Mouse (Mus musculus) right cerebral cortex, postnatal 4 days (tissue): ENCODE results near the gene Rnf182.

Experiments used
- DNase-seq: peaks from one replicate; pipeline ENCODE4 v3.0.0-alpha.2; 2022

Gene Rnf182

DNA sequence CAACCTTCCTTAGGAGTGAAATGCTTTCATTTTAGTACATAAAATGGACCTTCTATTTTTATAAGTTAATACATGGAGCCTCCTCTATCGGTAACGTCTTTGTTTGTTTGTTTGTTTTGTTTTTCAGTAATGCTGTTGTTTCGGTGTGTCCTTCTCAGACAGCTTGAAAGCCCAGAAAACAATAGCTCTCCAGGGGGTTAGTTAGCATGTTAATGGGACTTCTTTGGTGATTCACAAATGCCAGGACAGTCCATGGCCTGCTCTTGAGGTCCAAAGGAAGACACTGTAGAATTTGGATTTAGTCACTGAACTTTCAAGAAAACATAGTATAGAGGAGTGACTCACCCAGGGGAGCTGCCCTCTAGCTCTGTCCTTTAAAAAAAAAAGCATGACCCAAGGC lies 843 bp upstream of the Rnf182 start:
- DNase-seq: no peak

DNA sequence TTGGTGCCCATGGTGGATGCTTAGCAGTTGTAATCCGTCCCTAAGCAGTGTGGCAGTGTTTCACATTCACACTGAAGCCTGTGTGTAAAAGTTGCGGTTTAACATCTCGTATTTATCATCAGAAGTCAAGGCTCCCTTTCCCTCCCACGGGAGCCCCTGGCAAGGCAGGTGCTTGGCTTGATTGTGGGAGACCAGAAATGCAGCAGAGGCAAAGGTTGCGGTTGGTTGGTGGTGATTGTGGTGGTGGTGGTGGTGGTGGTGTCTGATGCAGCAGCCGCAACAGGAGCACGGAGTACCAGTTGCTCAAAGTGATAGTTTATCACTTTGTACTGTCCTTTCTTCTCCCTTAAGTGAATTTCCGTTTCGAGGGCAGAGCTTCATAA lies 325 bp upstream of the Rnf182 start:
- no peak for DNase-seq

DNA sequence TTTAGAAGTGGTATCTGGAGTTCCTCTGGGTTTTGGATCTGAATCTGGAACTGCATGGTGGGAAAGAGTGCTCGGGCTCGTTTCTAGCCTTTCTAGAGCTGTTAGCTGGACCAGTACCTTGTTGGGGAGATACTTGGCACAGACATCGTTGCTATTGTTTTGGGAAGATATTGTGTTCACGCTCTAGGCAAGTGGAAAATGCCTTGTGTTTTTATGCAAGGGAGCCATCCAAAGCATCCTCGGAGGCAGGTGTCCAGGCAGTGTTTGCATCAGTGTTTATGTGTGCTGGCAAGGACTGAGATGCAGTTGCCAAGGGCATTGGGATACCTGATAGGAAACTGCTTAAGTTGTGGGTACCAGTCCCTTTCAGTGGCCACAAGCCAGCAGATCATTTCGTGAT lies 1.0 kb downstream of the Rnf182 start:
- no peak for DNase-seq

DNA sequence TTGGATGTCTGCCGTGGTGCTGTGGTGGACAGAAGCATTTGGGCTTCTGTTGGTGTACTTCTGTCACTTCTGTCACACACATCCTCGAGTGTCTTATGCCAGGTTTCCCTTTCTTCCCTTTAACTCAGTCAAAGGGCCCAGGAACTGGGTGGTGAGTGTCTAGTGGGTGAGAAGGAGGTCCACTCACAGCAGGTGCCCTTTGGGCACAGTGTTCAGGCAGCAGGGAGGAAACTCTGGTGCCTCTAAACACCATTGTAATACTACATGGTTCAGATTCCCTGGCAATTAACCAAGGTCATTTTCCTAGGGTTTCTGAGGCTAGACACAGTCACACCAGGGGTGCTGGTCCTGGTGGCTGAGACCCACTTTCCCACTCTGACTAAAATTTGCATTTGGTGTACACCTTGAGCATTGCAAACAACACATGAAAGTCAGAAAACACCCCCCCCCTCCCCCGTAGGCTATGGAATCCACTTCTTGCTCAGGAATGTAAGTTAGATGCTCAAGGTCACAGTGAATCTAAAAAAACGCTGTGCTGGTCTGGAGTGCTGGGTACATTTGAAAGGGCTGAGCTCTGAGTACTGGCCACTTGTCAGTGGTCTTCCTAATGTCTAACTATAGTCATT lies 4.2 kb downstream of the Rnf182 start:
- no peak for DNase-seq

DNA sequence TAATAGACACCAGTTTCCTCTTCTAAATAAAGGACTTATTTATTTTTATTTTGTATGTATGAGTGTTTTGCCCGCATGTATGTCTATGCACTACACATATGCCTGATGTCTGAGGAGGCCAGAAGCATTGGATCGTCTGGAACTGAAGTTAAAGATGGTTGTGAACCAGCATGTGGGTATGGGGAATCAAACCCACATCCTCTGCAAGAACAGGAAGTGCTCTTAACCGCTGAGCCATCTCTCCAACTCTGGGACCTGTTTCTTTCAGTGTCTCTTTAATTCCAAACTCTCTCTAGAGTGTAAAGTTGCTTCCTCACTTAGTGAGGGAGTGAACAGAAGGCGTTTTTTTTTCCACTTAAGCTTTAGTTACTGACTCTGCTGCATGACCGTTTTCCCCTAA lies 12.4 kb downstream of the Rnf182 start:
- DNase-seq: no peak

DNA sequence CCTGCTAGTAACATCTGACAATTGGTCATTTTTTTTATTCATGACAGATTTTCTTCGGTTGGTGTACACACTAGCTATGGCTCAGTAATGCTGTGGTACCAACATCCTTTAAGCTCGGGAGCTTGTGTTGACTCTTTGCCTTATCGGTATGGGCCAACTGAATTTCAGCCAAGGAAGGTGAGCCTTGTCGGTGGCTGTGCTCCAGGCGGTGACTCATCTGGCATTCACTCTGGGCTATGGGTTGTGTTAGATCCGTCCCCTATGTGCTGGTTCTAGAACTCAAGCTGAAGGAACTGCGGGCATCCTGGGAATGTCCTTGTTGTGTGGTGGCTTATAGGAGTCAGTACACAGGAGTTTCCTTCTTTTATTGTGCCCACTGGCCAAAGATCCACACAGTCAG lies 14.3 kb downstream of the Rnf182 start:
- no peak for DNase-seq

DNA sequence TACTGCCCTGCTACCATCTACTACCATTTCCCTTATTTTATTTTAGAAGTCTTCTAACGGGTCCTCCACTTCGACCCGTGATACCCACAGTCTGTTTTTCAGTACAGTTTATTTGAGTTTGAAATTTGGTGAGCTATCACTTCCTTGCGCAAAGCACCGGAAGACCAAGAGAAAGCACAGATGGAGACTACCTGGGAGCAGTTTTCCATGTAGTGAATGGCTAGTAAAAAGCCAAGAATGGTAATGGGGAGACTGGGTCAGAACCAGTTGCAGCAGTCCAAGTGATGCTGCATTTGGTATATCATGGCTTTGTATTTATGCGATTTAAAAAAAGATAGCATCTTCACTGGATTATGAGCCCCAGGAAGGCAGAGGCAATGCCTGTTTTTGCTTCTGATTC lies 15.8 kb downstream of the Rnf182 start:
- no peak for DNase-seq

DNA sequence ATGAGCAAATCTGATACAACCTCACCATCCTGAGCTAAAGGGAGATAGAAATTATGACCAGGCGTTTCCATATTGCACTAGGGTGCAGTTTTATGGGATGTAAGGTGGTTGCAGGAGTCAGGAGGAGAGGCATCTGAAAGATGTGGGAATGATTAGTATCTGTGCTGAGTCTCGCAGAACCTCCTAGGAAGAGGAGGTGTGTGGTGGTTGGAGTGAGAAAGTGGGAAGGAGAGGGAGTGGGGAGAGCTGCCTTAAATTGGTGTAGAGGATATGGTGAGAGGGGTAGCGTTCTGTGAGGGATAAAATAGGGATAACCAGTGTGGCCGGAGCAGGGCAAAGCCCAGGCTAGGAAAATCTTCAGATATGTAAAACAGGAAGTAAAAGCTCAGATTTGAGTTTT lies 17.5 kb downstream of the Rnf182 start:
- no peak for DNase-seq

DNA sequence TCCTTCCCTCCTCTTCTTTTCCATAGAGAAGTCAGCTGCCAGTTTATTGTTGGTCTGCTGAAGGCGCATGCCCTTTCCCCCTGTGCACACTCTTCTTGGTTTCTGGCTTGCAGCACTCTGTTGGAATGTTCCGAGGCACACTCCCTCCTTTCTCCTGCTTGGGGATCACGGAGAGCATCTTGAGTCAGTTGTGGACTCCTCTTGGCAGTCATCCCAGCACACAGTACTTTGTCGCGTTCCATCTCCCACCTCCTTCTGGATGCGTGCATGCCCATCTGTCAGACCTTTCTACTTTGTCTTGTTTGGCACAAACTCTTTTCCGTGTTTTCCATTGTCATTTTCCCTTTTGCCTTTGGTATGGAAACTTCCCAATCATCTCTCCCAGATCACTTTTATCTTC lies 22.2 kb downstream of the Rnf182 start:
- DNase-seq: no peak

DNA sequence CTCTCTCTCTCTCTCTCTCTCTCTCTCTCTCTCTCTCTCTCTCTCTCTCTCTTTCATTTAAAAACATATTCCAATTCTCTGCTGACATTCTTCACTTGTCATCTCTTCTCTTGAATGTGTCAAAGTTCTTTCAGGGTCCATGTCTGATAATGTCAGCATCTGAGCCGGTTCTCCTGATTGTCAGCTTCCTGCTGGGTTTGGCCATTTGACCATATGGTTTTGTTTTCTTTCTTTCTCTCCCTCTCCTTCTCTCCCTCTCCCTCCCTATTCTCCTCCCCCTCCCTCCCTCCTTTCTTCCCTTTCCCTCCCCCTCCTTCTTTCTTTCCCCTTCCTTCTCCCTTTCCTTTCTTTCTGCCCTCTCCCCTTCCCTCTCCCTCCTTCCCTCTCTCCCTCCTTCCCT lies 29.5 kb downstream of the Rnf182 start:
- DNase-seq: no peak

DNA sequence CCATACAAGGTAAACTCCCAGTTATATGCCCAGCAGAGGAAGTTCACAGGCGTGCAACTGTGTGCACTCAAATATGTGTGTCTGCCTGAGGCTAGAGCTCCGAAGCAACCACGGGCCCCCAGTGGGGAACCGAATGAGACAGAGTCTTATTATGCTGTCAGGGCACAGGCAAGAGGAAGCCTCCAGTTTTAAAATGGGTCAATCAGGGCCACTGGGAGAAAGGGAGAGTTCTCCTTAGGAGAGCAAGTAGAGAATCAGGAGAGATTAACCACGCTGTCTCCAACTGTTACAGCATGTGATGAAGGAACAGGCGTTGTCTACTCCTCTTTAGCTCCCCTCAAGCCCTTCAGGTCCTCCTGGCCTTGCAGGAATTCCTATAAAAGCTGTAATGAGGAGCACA lies 33.0 kb downstream of the Rnf182 start:
- no peak for DNase-seq

DNA sequence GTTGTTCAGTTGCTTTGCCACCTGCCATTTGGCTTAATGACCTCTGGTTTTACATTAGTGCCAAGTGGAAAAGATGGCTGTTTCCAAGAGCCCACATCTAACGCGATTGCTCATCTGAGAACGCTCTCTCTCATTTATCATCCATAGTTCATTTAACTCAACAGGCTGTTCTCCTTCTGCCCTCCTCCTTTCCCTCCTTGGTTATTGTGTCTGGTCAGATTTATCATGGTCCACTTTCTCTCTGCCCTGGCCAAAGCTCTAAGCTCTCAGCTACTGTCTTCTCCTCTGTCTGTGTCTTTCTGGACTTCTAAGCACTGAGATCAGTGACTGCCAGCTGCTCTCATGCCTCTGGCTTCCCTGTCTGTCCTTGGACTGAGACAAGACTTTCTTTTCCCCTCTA lies 35.8 kb downstream of the Rnf182 start:
- DNase-seq: no peak

DNA sequence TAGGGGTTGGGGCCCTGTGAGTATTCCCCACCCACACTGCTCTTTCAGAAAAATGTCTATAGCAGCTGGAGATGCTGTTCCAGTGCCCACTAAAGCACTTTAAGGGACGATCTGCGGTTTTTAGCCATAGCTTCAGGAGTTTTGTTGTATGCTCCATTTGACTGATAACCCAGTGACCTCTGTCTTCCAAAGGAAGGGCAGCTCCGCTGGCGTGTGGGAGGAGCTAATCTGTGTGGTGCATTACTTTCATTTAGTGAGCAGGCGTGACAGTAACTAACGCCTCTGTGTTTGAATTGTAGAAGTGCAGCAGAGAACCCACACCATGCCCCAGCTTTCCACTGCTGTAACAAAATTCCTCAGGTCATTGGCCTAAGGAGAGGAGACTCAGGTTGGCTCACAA lies 38.6 kb downstream of the Rnf182 start:
- DNase-seq: no peak

DNA sequence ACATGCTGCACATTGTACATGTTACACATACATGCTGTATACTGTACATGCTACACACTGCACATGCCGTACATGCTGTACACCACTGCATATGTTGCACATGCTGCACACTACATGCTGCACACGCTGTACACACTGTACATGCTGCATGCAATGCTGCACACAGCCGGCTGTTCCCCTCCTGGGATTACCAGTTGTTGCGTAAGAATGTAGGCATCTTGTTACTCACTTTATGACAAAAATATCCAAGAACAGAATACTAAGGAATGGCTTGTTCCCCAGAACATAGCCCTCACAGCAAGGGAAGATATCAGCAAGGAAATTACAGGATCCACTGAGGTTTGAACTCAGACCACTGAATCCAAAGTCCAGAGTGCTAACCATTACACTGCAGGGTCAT lies 47.7 kb downstream of the Rnf182 start:
- no peak for DNase-seq

DNA sequence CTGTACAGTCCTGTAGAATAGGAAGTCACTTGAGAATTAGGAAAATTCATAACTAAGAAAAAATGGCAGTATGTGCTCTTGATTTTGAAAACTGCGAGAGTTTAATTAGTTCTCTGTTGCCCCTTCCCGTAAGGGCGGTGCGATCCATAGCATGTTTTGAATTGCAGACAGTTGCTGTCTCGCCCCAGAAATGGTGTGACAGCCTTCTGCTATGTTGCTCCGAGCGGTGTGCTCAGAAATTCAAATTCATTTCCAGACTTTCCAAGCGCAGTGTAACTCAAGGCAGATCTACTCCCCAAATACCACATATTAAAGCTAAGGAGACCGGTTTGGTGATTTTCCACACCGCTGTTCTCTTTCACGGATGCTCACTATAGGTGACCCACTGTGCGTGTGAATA lies 50.6 kb downstream of the Rnf182 start:
- peak; percentile 16 for DNase-seq

DNA sequence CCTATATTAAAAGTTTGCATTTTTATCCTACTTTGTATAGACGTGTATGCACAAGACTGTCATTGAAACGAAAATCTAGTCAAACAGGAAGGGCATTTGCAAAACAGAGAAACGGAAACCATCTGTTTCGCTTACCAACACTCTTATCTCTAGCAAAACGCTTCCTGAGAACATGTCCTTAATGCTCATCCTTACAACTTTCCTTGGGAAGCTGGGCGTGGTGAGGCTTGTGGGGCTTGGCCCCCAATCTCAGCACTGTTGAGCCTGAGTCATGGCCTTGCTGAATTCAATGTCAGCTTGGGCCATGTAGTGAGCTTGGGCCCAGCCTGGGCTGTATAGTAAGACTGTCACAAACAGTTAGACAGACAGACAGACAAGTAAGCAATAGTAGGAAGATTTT lies 51.4 kb downstream of the Rnf182 start:
- DNase-seq: no peak

DNA sequence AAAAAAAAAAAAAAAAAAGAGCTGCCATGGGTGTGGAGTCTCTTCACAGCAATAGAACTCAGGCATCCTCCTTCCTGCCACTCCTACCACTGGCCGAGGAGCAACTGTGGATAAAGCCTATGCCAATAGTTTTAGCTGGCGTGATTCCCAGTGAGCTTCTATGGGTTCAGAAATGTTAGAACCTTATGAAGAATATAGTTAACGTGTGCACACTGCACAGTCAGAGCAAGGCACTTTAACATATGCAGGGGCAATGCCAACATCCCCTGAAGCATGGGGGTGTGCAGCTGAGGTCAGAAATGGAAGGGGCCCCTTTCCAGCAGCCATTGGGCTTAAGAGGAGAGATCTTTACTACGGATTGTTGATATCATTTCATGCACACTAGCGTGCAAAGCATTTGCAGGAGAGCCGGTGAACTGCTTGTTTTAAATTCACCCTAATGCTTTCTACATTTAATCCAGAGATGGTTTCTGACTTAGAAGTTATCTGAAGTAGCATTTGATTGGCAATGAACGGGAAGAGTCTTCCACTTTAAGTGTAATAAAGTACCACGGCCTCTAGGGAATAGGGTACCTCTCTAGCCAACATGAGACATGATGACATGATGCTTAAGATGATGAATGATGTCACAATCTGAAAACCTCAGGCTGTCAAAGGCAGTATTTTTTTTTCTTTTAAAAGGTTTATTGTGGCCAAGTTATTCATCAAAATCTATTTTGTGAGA lies 61.8 kb downstream of the Rnf182 start:
- DNase-seq: no peak

DNA sequence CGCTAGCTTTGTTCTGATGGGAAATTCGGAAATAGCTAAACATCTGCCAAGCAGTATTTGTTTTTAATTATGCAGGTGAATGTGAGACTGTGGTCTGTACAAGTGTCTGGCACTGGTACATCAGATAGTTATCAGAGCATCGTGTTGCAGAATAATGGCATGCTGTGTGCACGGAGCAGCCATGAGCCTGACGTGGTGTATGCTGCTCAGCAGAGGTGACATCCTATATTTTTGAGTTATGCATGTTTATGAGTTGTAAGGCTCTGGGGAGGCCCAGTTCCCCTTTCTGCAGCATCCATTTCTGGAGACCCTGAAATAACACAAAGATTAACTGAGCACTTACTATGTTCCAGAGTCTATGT lies 62.4 kb downstream of the Rnf182 start:
- DNase-seq: no peak

DNA sequence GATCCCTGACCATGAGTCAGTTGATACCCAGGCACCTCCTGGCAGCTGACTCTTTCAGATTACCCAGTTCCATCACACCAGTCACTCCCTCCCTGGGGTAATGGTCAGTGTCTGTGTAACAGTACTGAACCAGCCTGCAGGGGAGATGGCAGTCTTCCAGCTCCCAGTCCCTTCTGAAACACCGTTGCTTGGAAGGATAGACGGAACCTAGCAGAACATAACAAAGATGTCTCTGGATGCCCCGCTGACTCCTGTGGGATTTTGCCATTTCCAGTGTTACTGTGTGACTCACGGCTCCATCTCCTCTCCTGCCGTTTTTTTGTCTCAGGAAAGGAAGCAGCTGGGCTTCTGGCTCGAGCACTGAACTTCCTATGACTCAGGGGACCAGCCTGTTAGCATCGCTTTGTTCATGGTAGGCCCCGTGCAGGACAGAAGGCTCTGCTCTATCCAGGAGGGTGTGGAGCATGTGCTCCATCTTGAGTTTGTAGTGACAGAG lies 69.0 kb downstream of the Rnf182 start:
- no peak for DNase-seq

DNA sequence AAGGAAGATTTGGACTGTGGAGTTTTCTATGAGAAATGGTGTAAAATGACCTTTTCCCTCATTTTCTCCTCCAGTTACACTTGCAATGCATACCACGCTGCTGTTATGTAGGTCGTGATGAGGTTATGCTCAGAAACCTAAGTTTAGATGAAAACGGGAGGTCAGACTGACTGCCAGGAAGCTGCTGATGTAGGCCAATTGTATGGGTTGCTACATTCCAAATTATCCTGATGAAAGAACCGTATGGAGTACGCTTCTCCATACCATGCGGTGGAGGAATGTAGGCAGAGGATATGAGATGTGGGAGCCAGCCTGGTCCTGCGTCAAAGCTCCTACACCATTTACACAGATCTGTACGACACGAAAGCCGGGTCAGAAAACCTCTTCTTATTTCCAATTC lies 72.6 kb downstream of the Rnf182 start:
- DNase-seq: no peak

DNA sequence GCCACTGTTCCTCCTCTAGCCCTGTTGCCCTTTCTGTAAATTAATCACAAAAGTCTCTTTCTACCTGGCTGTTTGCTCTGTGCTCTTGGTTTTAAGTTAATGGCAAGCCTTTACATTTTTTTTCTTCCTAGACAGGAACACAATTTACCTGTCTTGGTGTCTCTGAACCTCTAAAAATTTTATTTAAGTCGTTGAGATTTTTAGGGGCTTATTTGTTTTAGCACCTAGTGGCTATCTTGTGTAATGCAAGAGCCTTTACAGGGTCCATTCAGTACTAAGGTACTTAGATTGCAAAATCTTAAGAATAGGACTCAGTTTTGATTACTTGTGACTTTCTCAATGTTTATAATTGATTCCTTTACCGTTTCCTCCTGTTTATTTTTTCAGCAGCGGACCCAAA lies 76.2 kb downstream of the Rnf182 start:
- no peak for DNase-seq

DNA sequence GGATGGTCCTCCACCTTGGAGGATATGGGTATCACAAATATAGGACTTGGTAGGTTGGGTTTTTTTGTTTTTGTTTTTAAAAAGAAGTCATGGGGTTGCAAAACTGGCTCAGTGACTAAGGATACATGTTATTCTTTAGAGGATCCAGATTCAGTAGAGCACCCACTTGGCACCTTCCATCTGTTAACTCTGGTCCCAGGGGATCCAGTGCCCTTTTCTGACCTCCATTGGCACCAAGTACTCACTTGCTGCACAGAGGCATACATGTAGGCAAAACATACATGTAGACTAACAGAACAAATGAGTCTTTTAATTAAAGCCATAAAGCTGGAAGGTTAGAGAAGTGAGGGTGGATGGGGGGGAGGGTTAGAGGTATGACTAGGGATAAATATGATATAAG lies 80.0 kb downstream of the Rnf182 start:
- no peak for DNase-seq

DNA sequence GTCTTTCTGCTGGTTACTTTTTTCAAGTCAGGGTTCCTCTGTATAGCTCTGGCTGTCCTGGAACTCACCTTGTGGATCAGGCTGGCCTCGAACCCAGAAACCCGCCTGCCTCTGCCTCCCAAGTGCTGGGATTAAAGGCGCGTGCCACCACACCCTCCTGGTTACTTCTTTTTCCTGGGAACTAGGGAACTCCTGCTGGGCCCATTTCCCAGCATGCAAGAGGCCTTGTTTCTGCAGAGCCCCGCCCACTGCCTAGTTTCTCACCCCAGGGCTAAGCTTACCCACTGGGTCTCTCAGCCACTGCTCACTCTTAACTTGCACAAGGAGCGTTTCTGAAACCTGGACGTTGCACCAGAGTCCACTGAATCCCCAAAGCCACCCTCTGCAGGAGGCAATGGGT lies 80.5 kb downstream of the Rnf182 start:
- DNase-seq: no peak

DNA sequence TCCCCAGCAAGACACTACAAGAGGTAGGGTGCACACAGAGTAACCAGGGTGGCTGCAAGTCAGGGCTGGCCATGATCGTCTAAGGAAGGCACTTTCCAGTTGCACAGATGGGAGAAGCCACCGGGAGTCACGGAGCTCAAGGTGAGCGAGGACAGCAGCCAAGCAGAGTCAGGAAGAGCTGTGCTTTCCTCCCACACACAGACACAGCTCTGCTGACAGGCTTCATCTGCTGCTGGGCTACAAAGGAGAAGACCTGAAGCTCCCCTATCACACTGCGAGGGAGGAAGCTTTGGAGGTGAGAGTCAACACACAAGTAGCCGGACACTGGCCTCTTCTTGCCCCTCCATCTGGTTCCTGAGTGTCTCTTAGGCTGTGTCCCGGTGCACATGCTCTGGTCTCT lies 83.0 kb downstream of the Rnf182 start:
- DNase-seq: no peak

DNA sequence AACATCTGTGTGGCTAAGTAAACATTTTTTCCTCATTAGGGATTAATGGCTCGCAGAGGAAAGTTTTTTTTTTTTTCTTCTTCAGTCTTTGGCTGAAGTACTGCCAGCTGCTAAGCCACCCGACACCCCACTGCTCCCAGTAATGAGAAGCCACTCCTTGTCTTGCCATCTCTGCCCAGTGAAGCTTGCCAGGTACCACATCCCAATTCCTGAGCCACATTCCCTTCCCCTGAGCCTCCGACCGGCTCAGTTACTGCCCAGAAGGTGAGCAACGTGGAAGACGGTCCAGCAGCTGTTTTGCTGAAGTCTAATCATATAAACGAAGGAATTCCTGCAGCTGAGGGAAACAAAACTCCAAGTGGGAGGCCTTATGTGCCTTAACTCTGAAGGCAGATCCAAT lies 88.0 kb downstream of the Rnf182 start:
- no peak for DNase-seq
